Mouse (Mus musculus) liver, embryonic 12.5 days (tissue): Measurements from ENCODE around the gene Hivep3. TPM values are rescaled to one million over a fixed set of nuclear protein-coding genes. Genes with fewer than 3 reads are reported as not detected.
A peak's percentile ranks its signal among the peaks of the same experiment; 100 is the strongest.

Experiments
- ATAC-seq: fragments of 200-750 bp; cut with Nextera tagmentation; 2 replicates; pipeline ENCODE4 v1.8.0; 2017; ENCODE audit warnings: moderate number of reproducible peaks, mild to moderate bottlenecking, moderate library complexity
- H3K27ac ChIP-seq: fragments of 300-500 bp; sonication (generic); 2 replicates; pipeline ENCODE4 v1.5.1; 2016; ENCODE audit warnings: mild to moderate bottlenecking
- H3K27me3 ChIP-seq: fragments of 300-500 bp; sonication (generic); replicated peaks from 2 replicates; pipeline ENCODE4 v1.6.1; 2016; ENCODE audit warnings: mild to moderate bottlenecking, moderate library complexity
- H3K36me3 ChIP-seq: fragments of 300-500 bp; sonication (generic); 2 replicates; pipeline ENCODE4 v1.6.1; 2016; ENCODE audit warnings: mild to moderate bottlenecking, moderate library complexity
- H3K4me1 ChIP-seq: fragments of 300-500 bp; sonication (generic); 2 replicates; pipeline ENCODE4 v1.6.1; 2016
- H3K4me2 ChIP-seq: fragments of 300-500 bp; sonication (generic); 2 replicates; pipeline ENCODE4 v1.6.1; 2016; ENCODE audit warnings: mild to moderate bottlenecking, moderate library complexity
- H3K4me3 ChIP-seq: fragments of 300-500 bp; sonication (generic); 2 replicates; pipeline ENCODE4 v1.5.1; 2016; ENCODE audit warnings: mild to moderate bottlenecking, moderate library complexity
- H3K9ac ChIP-seq: fragments of 300-500 bp; sonication (generic); 2 replicates; pipeline ENCODE4 v1.6.1; 2016; ENCODE audit warnings: mild to moderate bottlenecking, moderate library complexity
- H3K9me3 ChIP-seq: fragments of 300-500 bp; sonication (generic); replicated peaks from 2 replicates; pipeline ENCODE4 v1.6.1; 2016; ENCODE audit warnings: mild to moderate bottlenecking, moderate library complexity
- WGBS: fragments of 180-500 bp; shearing (Covaris S2); methylation state at CpG from one replicate; pipeline ENCODE4 v1.1.7; 2016; ENCODE audit not compliant: insufficient replicate concordance; 5-methylcytosine and 5-hydroxymethylcytosine counted together
- polyA plus RNA-seq: library from polyadenylated mRNA; unstranded; fragments of >200 nt; fragmentation: Nextera tagmentation; extraction: Ambion mirVana; gene quantifications from 2 replicates; pipeline ENCODE4 v1.2.1, GENCODE M21; 2016

Gene Hivep3
- polyA plus RNA-seq, 1 experiment from 2014 or later = 2.9 TPM

GRCm38 (mm10) chr4:120120276-120120675, 386.7 kb downstream of the Hivep3 start:
- Histone ChIP-seq H3K27me3 (no peaks in the 10 kb centered on the region), H3K4me3 (no peak overlapping the region)
- 25% methylated on average over 8 of the region's 8 CpGs for WGBS

GRCm38 (mm10) chr4:120124656-120125055, 391.1 kb downstream of the Hivep3 start:
- no peak overlapping the region for H3K4me3 ChIP-seq
- no peak overlapping the region for H3K9ac ChIP-seq
- no peaks in the 10 kb centered on the region for H3K9me3 ChIP-seq
- H3K4me1 ChIP-seq = 0 out of 2 replicates have a peak, but pooled peaks cover 5% of the 10 kb centered on the region
- no peak overlapping the region for H3K4me2 ChIP-seq
- H3K27me3 ChIP-seq = no peaks in the 10 kb centered on the region
- WGBS = 52% methylated on average over 6 of the region's 6 CpGs
- no peaks in the 10 kb centered on the region for H3K36me3 ChIP-seq
- H3K27ac ChIP-seq = no peak overlapping the region
- no peak for ATAC-seq

More at GRCm38 (mm10) chr4:120120276-120120675, 386.7 kb downstream of the Hivep3 start:
- no peaks in the 10 kb centered on the region for H3K9me3 ChIP-seq
- H3K9ac ChIP-seq = no peak overlapping the region
- no peaks in the 10 kb centered on the region for H3K36me3 ChIP-seq
- H3K4me1 ChIP-seq = no peaks in the 10 kb centered on the region
- no peak for ATAC-seq
- H3K27ac ChIP-seq = no peak overlapping the region
- H3K4me2 ChIP-seq = no peak overlapping the region

- no peak overlapping the region for H3K4me2 ChIP-seq
- 0 out of 2 replicates have a peak, but pooled peaks cover 5% of the 10 kb centered on the region for H3K4me1 ChIP-seq
- 77% methylated on average over 6 of the region's 6 CpGs for WGBS
- no peak overlapping the region for H3K27ac ChIP-seq
- H3K36me3 ChIP-seq = no peaks in the 10 kb centered on the region
- no peak overlapping the region for H3K4me3 ChIP-seq
- no peak overlapping the region for H3K9ac ChIP-seq
- no peaks in the 10 kb centered on the region for H3K9me3 ChIP-seq
- ATAC-seq = no peak
- H3K27me3 ChIP-seq = no peaks in the 10 kb centered on the region
Measured at GRCm38 (mm10) chr4:120126047-120126446, 392.5 kb downstream of the Hivep3 start.

- 0 out of 2 replicates have a peak, but pooled peaks cover 5% of the 10 kb centered on the region for H3K4me1 ChIP-seq
- H3K4me2 ChIP-seq = no peak overlapping the region
- H3K36me3 ChIP-seq = no peaks in the 10 kb centered on the region
- 68% methylated on average over 3 of the region's 3 CpGs for WGBS
- no peaks in the 10 kb centered on the region for H3K27me3 ChIP-seq
- H3K9me3 ChIP-seq = no peaks in the 10 kb centered on the region
- no peak overlapping the region for H3K4me3 ChIP-seq
- H3K9ac ChIP-seq = no peak overlapping the region
- no peak for ATAC-seq
- H3K27ac ChIP-seq = no peak overlapping the region
Measured at GRCm38 (mm10) chr4:120127333-120127732, 393.7 kb downstream of the Hivep3 start.

GRCm38 (mm10) chr4:120128033-120128432, 394.4 kb downstream of the Hivep3 start:
- Histone ChIP-seq H3K4me3 (no peak overlapping the region), H3K9ac (no peak overlapping the region), H3K9me3 (no peaks in the 10 kb centered on the region), H3K4me2 (no peak overlapping the region), H3K4me1 (0 out of 2 replicates have a peak, but pooled peaks cover 5% of the 10 kb centered on the region), H3K27me3 (no peaks in the 10 kb centered on the region), H3K36me3 (no peaks in the 10 kb centered on the region), H3K27ac (no peak overlapping the region)
- WGBS = 51% methylated on average over 4 of the region's 4 CpGs
- 0 out of 2 replicates have a peak, but pooled peaks have one; percentile 23 for ATAC-seq

- WGBS = 35% methylated on average over 4 of the region's 4 CpGs
- no peak for ATAC-seq
Measured at GRCm38 (mm10) chr4:120129233-120129885, 395.8 kb downstream of the Hivep3 start.

GRCm38 (mm10) chr4:120130926-120131325, 397.3 kb downstream of the Hivep3 start:
- Histone ChIP-seq H3K9ac (no peak overlapping the region), H3K4me3 (no peak overlapping the region), H3K36me3 (no peaks in the 10 kb centered on the region), H3K27ac (no peak overlapping the region), H3K27me3 (no peaks in the 10 kb centered on the region), H3K9me3 (no peaks in the 10 kb centered on the region), H3K4me2 (no peak overlapping the region), H3K4me1 (0 out of 2 replicates have a peak, but pooled peaks cover 5% of the 10 kb centered on the region)
- 66% methylated on average over 4 of the region's 4 CpGs for WGBS
- no peak for ATAC-seq

More at GRCm38 (mm10) chr4:120129233-120129885, 395.8 kb downstream of the Hivep3 start:
- no peaks in the 10 kb centered on the region for H3K9me3 ChIP-seq
- H3K4me3 ChIP-seq = no peak overlapping the region
- H3K27ac ChIP-seq = no peak overlapping the region
- H3K4me2 ChIP-seq = no peak overlapping the region
- no peak overlapping the region for H3K9ac ChIP-seq
- no peaks in the 10 kb centered on the region for H3K27me3 ChIP-seq
- no peaks in the 10 kb centered on the region for H3K36me3 ChIP-seq
- H3K4me1 ChIP-seq = 0 out of 2 replicates have a peak, but pooled peaks cover 5% of the 10 kb centered on the region

GRCm38 (mm10) chr4:120131441-120132220, 398.0 kb downstream of the Hivep3 start:
- 63% methylated on average over 24 of the region's 24 CpGs for WGBS
- no peak for ATAC-seq

GRCm38 (mm10) chr4:120134223-120134622, 400.6 kb downstream of the Hivep3 start:
- no peaks in the 10 kb centered on the region for H3K36me3 ChIP-seq
- WGBS = 64% methylated on average over 6 of the region's 6 CpGs
- no peaks in the 10 kb centered on the region for H3K9me3 ChIP-seq
- no peak overlapping the region for H3K9ac ChIP-seq
- no peaks in the 10 kb centered on the region for H3K4me1 ChIP-seq
- H3K27ac ChIP-seq = no peak overlapping the region
- H3K4me3 ChIP-seq = no peak overlapping the region
- ATAC-seq = no peak
- no peak overlapping the region for H3K4me2 ChIP-seq
- H3K27me3 ChIP-seq = no peaks in the 10 kb centered on the region

More at GRCm38 (mm10) chr4:120131441-120132220, 398.0 kb downstream of the Hivep3 start:
- Histone ChIP-seq H3K4me2 (no peak overlapping the region), H3K9me3 (no peaks in the 10 kb centered on the region), H3K4me1 (0 out of 2 replicates have a peak, but pooled peaks cover 5% of the 10 kb centered on the region), H3K4me3 (no peak overlapping the region), H3K9ac (no peak overlapping the region), H3K27me3 (no peaks in the 10 kb centered on the region), H3K27ac (no peak overlapping the region), H3K36me3 (no peaks in the 10 kb centered on the region)

GRCm38 (mm10) chr4:120141810-120142209, 408.2 kb downstream of the Hivep3 start:
- H3K36me3 ChIP-seq = no peaks in the 10 kb centered on the region
- H3K4me2 ChIP-seq = no peak overlapping the region
- H3K4me1 ChIP-seq = no peaks in the 10 kb centered on the region
- no peak overlapping the region for H3K9ac ChIP-seq
- H3K9me3 ChIP-seq = no peaks in the 10 kb centered on the region
- ATAC-seq = no peak
- peaks cover 3% of the 10 kb centered on the region; the same call in 1 of the 2 replicates for H3K27me3 ChIP-seq
- WGBS = 44% methylated on average over 1 of the region's 1 CpGs
- H3K4me3 ChIP-seq = no peak overlapping the region
- no peak overlapping the region for H3K27ac ChIP-seq

- no peak overlapping the region for H3K27ac ChIP-seq
- H3K4me1 ChIP-seq = no peaks in the 10 kb centered on the region
- no peaks in the 10 kb centered on the region for H3K9me3 ChIP-seq
- H3K36me3 ChIP-seq = no peaks in the 10 kb centered on the region
- no peak overlapping the region for H3K4me3 ChIP-seq
- H3K4me2 ChIP-seq = no peak overlapping the region
- WGBS = 65% methylated on average over 9 of the region's 9 CpGs
- no peak overlapping the region for H3K9ac ChIP-seq
- ATAC-seq = no peak
- H3K27me3 ChIP-seq = peaks cover 10% of the 10 kb centered on the region; the same call in 1 of the 2 replicates
Measured at GRCm38 (mm10) chr4:120142905-120143304, 409.3 kb downstream of the Hivep3 start.

GRCm38 (mm10) chr4:120144343-120144742, 410.8 kb downstream of the Hivep3 start:
- Histone ChIP-seq H3K4me1 (peaks cover 7% of the 10 kb centered on the region; the same call in 1 of the 2 replicates), H3K9ac (no peak overlapping the region), H3K4me3 (no peak overlapping the region), H3K27ac (no peak overlapping the region), H3K27me3 (peaks cover 24% of the 10 kb centered on the region), H3K36me3 (no peaks in the 10 kb centered on the region), H3K9me3 (no peaks in the 10 kb centered on the region), H3K4me2 (no peak overlapping the region)
- 64% methylated on average over 5 of the region's 5 CpGs for WGBS
- no peak for ATAC-seq
